ENCODE assay signal across 7 mouse cellular contexts in genomic region chr7:127023272-127023691, GRCm38 (mm10). TPM values are rescaled to one million over a fixed set of nuclear protein-coding genes. Genes with fewer than 3 reads are reported as not detected.
A peak's percentile ranks its signal among the peaks of the same experiment; 100 is the strongest.
DNase-seq lines count a peak whose midpoint lies in the region; ATAC-seq and TF ChIP-seq lines count a peak whose summit lies in the region.

No protein-coding gene starts in this region.

- H3K36me3 ChIP-seq in embryonic facial prominence, embryonic 10.5 days (replicated peaks) = peaks cover 55% of the 10 kb centered on the region
- peaks cover 20% of the 10 kb centered on the region for H3K36me3 ChIP-seq in heart, embryonic 15.5 days
- H3K36me3 ChIP-seq in liver, postnatal 0 days (replicated peaks; ENCODE audit: insufficient read depth, low read length) = peaks cover 29% of the 10 kb centered on the region

- peak in 1 of 2 experiments; percentile 19 for DNase-seq in left cerebral cortex, adult 2 months (ENCODE audit: extremely low spot score in 1 of 2, low spot score in 2 of 2)
- DNase-seq in left cerebral cortex, postnatal 25 days (ENCODE audit: low spot score in 2 of 2) = no peak
- no peak for DNase-seq in embryonic facial prominence, embryonic 10.5 days (ENCODE audit: low spot score)
- no peak for DNase-seq in liver, postnatal 0 days
- no peak for DNase-seq in frontal cortex, postnatal 36 days (ENCODE audit: low spot score in 2 of 2)
- DNase-seq in layer of hippocampus, adult 9-10 months (ENCODE audit: low spot score) = no peak

- H3K27ac ChIP-seq in left cerebral cortex, adult 2 months = peak overlapping the region; percentile 95
- peak overlapping the region; percentile 100 for H3K27ac ChIP-seq in embryonic facial prominence, embryonic 10.5 days (replicated peaks)
- peak overlapping the region; percentile 48; the same call in 1 of the 2 replicates for H3K27ac ChIP-seq in heart, embryonic 15.5 days
- H3K27ac ChIP-seq in liver, postnatal 0 days (ENCODE audit: low read depth) = no peak overlapping the region

- H3K27me3 ChIP-seq in embryonic facial prominence, embryonic 10.5 days (replicated peaks; ENCODE audit: low read depth, poor library complexity, severe bottlenecking) = no peaks in the 10 kb centered on the region
- H3K27me3 ChIP-seq in heart, embryonic 15.5 days = no peaks in the 10 kb centered on the region
- H3K27me3 ChIP-seq in liver, postnatal 0 days (ENCODE audit: insufficient read depth, low read length) = no peaks in the 10 kb centered on the region

- no peak for TF ChIP-seq EP300 in liver, postnatal 0 days (IDR thresholded peaks at IDR 0.05; ENCODE audit: low read depth)

- no peaks in the 10 kb centered on the region for H3K9me3 ChIP-seq in embryonic facial prominence, embryonic 10.5 days
- no peaks in the 10 kb centered on the region for H3K9me3 ChIP-seq in heart, embryonic 15.5 days (replicated peaks)
- H3K9me3 ChIP-seq in liver, postnatal 0 days (ENCODE audit: low read length) = no peaks in the 10 kb centered on the region

- WGBS in embryonic facial prominence, embryonic 10.5 days = 84% methylated on average over 13 of the region's 13 CpGs
- 75% methylated on average over 13 of the region's 13 CpGs for WGBS in heart, embryonic 15.5 days
- 82% methylated on average over 13 of the region's 13 CpGs for WGBS in liver, postnatal 0 days (ENCODE audit: insufficient replicate concordance)

- peak overlapping the region; percentile 99 for H3K9ac ChIP-seq in heart, embryonic 15.5 days
- H3K9ac ChIP-seq in liver, postnatal 0 days (replicated peaks) = peak overlapping the region; percentile 98; the same call in 1 of the 2 replicates

- H3K4me3 ChIP-seq in left cerebral cortex, adult 2 months = peak overlapping the region; percentile 56
- peak overlapping the region; percentile 86 for H3K4me3 ChIP-seq in embryonic facial prominence, embryonic 10.5 days
- peak overlapping the region; percentile 93 for H3K4me3 ChIP-seq in heart, embryonic 15.5 days
- H3K4me3 ChIP-seq in liver, postnatal 0 days (ENCODE audit: low read depth, low read length) = no peak overlapping the region

- no peak for TF ChIP-seq CTCF in left cerebral cortex, adult 2 months (IDR thresholded peaks at IDR 0.05)
- no peak for TF ChIP-seq CTCF in liver, postnatal 0 days (IDR thresholded peaks at IDR 0.05; ENCODE audit: low read depth)

- intact Hi-C loops in left cerebral cortex, adult 2 months (cut with DNase I) = loop anchor here (5.0 kb wide), 1 partner anchor 201 kb away; no protein-coding TSS in a partner anchor
- intact Hi-C loops in left cerebral cortex, postnatal 25 days (cut with DNase I) = no loop called here

- ATAC-seq in heart, embryonic 15.5 days (replicated peaks; ENCODE audit: insufficient number of reproducible peaks, insufficient read depth, low FRiP score, low read depth) = no peak
- ATAC-seq in liver, postnatal 0 days = no peak

- H3K4me2 ChIP-seq in heart, embryonic 15.5 days = peak overlapping the region; percentile 94
- H3K4me2 ChIP-seq in liver, postnatal 0 days (ENCODE audit: low read depth, low read length) = peak overlapping the region; percentile 98

- peaks cover 83% of the 10 kb centered on the region for H3K4me1 ChIP-seq in embryonic facial prominence, embryonic 10.5 days
- peaks cover 67% of the 10 kb centered on the region for H3K4me1 ChIP-seq in heart, embryonic 15.5 days (replicated peaks)
- H3K4me1 ChIP-seq in liver, postnatal 0 days (ENCODE audit: insufficient read depth) = peaks cover 57% of the 10 kb centered on the region

RNA-seq across cellular contexts. Expression of gene Prrt2, which starts 2.3 kb away (rescaled TPM):
- total RNA-seq in left cerebral cortex, adult 2 months (2021) = 100 to 1,000 TPM; 214 to 216 TPM
- 100 to 1,000 TPM; 191 to 195 TPM for total RNA-seq in left cerebral cortex, postnatal 25 days (2021)
- polyA plus RNA-seq in embryonic facial prominence, embryonic 10.5 days (2016; fragmentation: Nextera tagmentation; extraction: Ambion mirVana) = 2.7 and 3.4 TPM in 2 replicates
- 1.9 and 4.1 TPM in 2 replicates for polyA plus RNA-seq in heart, embryonic 15.5 days (2015; fragmentation: Nextera tagmentation; extraction: Ambion mirVana)
- polyA plus RNA-seq in liver, postnatal 0 days (2015; fragmentation: Nextera tagmentation; extraction: Ambion mirVana) = 0.18 TPM in 1 of 2 replicates, not detected in the other

RNA-seq across cellular contexts. Expression of gene Gm42742, which starts 2.4 kb away (rescaled TPM):
- total RNA-seq in left cerebral cortex, adult 2 months (2021) = 10 to 100 TPM; 61.0 to 66.3 TPM
- 10 to 100 TPM; 39.2 to 43.8 TPM for total RNA-seq in left cerebral cortex, postnatal 25 days (2021)
- polyA plus RNA-seq in embryonic facial prominence, embryonic 10.5 days (2016; fragmentation: Nextera tagmentation; extraction: Ambion mirVana) = 37.7 and 92.9 TPM in 2 replicates
- 15.7 and 16.6 TPM in 2 replicates for polyA plus RNA-seq in heart, embryonic 15.5 days (2015; fragmentation: Nextera tagmentation; extraction: Ambion mirVana)
- 4.5 and 7.8 TPM in 2 replicates for polyA plus RNA-seq in liver, postnatal 0 days (2015; fragmentation: Nextera tagmentation; extraction: Ambion mirVana)

RNA-seq across cellular contexts. Expression of gene Maz, which starts 3.6 kb away (rescaled TPM):
- 100 to 1,000 TPM; 210 to 221 TPM for total RNA-seq in left cerebral cortex, adult 2 months (2021)
- 100 to 1,000 TPM; 241 to 243 TPM for total RNA-seq in left cerebral cortex, postnatal 25 days (2021)
- polyA plus RNA-seq in embryonic facial prominence, embryonic 10.5 days (2016; fragmentation: Nextera tagmentation; extraction: Ambion mirVana) = 63.6 and 68.8 TPM in 2 replicates
- polyA plus RNA-seq in heart, embryonic 15.5 days (2015; fragmentation: Nextera tagmentation; extraction: Ambion mirVana) = 35.6 and 53.7 TPM in 2 replicates
- polyA plus RNA-seq in liver, postnatal 0 days (2015; fragmentation: Nextera tagmentation; extraction: Ambion mirVana) = 20.0 and 24.0 TPM in 2 replicates

RNA-seq across cellular contexts. Expression of gene Pagr1a, which starts 6.1 kb away (rescaled TPM):
- 10 to 100 TPM; 15.1 to 27.1 TPM for total RNA-seq in left cerebral cortex, adult 2 months (2021)
- total RNA-seq in left cerebral cortex, postnatal 25 days (2021) = 10 to 100 TPM; 22.5 to 23.9 TPM
- 41.1 and 107 TPM in 2 replicates for polyA plus RNA-seq in embryonic facial prominence, embryonic 10.5 days (2016; fragmentation: Nextera tagmentation; extraction: Ambion mirVana)
- polyA plus RNA-seq in heart, embryonic 15.5 days (2015; fragmentation: Nextera tagmentation; extraction: Ambion mirVana) = 59.7 and 73.1 TPM in 2 replicates
- 12.2 and 13.8 TPM in 2 replicates for polyA plus RNA-seq in liver, postnatal 0 days (2015; fragmentation: Nextera tagmentation; extraction: Ambion mirVana)

RNA-seq across cellular contexts. Expression of gene Pagr1b, which starts 7.0 kb away (rescaled TPM):
- 1 to 10 TPM in 1 of 2 experiments, not detected in 1; 1.2 TPM for total RNA-seq in left cerebral cortex, adult 2 months (2021)
- 1 to 10 TPM in 1 of 2 experiments, under 1 TPM in 1; 0.66 to 2.3 TPM for total RNA-seq in left cerebral cortex, postnatal 25 days (2021)
- polyA plus RNA-seq in embryonic facial prominence, embryonic 10.5 days (2016; fragmentation: Nextera tagmentation; extraction: Ambion mirVana) = 0.78 TPM in 1 of 2 replicates, not detected in the other
- 0.74 TPM in 1 of 2 replicates, not detected in the other for polyA plus RNA-seq in heart, embryonic 15.5 days (2015; fragmentation: Nextera tagmentation; extraction: Ambion mirVana)
- 0.26 TPM in 1 of 2 replicates, not detected in the other for polyA plus RNA-seq in liver, postnatal 0 days (2015; fragmentation: Nextera tagmentation; extraction: Ambion mirVana)
